Mouse (Mus musculus) cerebellum, adult 9-10 months (tissue): Measurements from ENCODE around the gene Fam213b.

ENCODE experiments used
- DNase-seq: peaks from one replicate; pipeline ENCODE4 v3.0.0; 2022

Fam213b gene

GRCm38 (mm10) chr4:154898506-154899446 lies at the start of gene Fam213b:
Gene Fam213b, minus strand, starts transcription at chr4:154899135.
- DNase-seq: peak; percentile 91

GRCm38 (mm10) chr4:154948066-154948939 lies 49.4 kb upstream of the Fam213b start:
- no peak for DNase-seq

GRCm38 (mm10) chr4:154946319-154946718 lies 47.4 kb upstream of the Fam213b start:
- DNase-seq: peak; percentile 70

- DNase-seq: peak; percentile 92
Measured at GRCm38 (mm10) chr4:154944121-154944590, 45.2 kb upstream of the Fam213b start.

- DNase-seq: no peak
Measured at GRCm38 (mm10) chr4:154943323-154944039, 44.5 kb upstream of the Fam213b start.

GRCm38 (mm10) chr4:154942632-154943322 lies 43.8 kb upstream of the Fam213b start:
- no peak for DNase-seq

- no peak for DNase-seq
Measured at GRCm38 (mm10) chr4:154941831-154942230, 42.9 kb upstream of the Fam213b start.

- no peak for DNase-seq
Measured at GRCm38 (mm10) chr4:154940156-154940555, 41.2 kb upstream of the Fam213b start.

- no peak for DNase-seq
Measured at GRCm38 (mm10) chr4:154937746-154938145, 38.8 kb upstream of the Fam213b start.

- no peak for DNase-seq
Measured at GRCm38 (mm10) chr4:154936542-154937255, 37.8 kb upstream of the Fam213b start.

- no peak for DNase-seq
Measured at GRCm38 (mm10) chr4:154935788-154936187, 36.9 kb upstream of the Fam213b start.

- no peak for DNase-seq
Measured at GRCm38 (mm10) chr4:154934800-154935199, 35.9 kb upstream of the Fam213b start.

- no peak for DNase-seq
Measured at GRCm38 (mm10) chr4:154933306-154933907, 34.5 kb upstream of the Fam213b start.

- DNase-seq: no peak
Measured at GRCm38 (mm10) chr4:154929088-154929660, 30.2 kb upstream of the Fam213b start.

- DNase-seq: no peak
Measured at GRCm38 (mm10) chr4:154928395-154929087, 29.6 kb upstream of the Fam213b start, which contains the start of gene Tnfrsf14. Gene Tnfrsf14, minus strand, starts transcription at chr4:154928563.

GRCm38 (mm10) chr4:154927899-154928337 lies 29.0 kb upstream of the Fam213b start:
- DNase-seq: no peak

GRCm38 (mm10) chr4:154926969-154927898 lies 28.3 kb upstream of the Fam213b start:
- DNase-seq: no peak

- DNase-seq: no peak
Measured at GRCm38 (mm10) chr4:154925413-154925812, 26.5 kb upstream of the Fam213b start.

- DNase-seq: no peak
Measured at GRCm38 (mm10) chr4:154922931-154923330, 24.0 kb upstream of the Fam213b start.
